Mouse (Mus musculus) heart, embryonic 16.5 days (tissue): ENCODE measurements at regions not wholly inside any gene's neighbourhood (a gene's known extent, or its start where the extent isn't known, plus 50 kb on each side); places are given as distances from the start of the nearest gene placed in this dataset.

Experiments
- ATAC-seq: fragments of 200-750 bp; cut with Nextera tagmentation; replicated peaks from 2 replicates; pipeline ENCODE4 v1.8.0; 2017; ENCODE audit warnings: moderate number of reproducible peaks; ENCODE audit not compliant: insufficient read depth, low FRiP score; ENCODE audit errors: extremely low read depth
- H3K27ac ChIP-seq: fragments of 300-500 bp; sonication (generic); 2 replicates; pipeline ENCODE4 v1.5.1; 2014; ENCODE audit warnings: mild to moderate bottlenecking, low read length, control low read depth, moderate library complexity
- H3K27me3 ChIP-seq: fragments of 300-500 bp; sonication (generic); 2 replicates; pipeline ENCODE4 v1.6.1; 2014; ENCODE audit warnings: low read length, mixed read lengths; ENCODE audit not compliant: control insufficient read depth, insufficient read depth
- H3K36me3 ChIP-seq: fragments of 300-500 bp; sonication (generic); 2 replicates; pipeline ENCODE4 v1.6.1; 2014; ENCODE audit not compliant: control insufficient read depth, insufficient read depth
- H3K4me1 ChIP-seq: fragments of 300-500 bp; sonication (generic); 2 replicates; pipeline ENCODE4 v1.6.1; 2014; ENCODE audit warnings: low read length, mixed read lengths; ENCODE audit not compliant: control insufficient read depth, insufficient read depth
- H3K4me2 ChIP-seq: fragments of 300-500 bp; sonication (generic); 2 replicates; pipeline ENCODE4 v1.6.1; 2014; ENCODE audit warnings: low read depth, mild to moderate bottlenecking, control low read depth, low read length
- H3K4me3 ChIP-seq: fragments of 300-500 bp; sonication (generic); 2 replicates; pipeline ENCODE4 v1.5.1; 2014; ENCODE audit warnings: mild to moderate bottlenecking, control low read depth, low read length
- H3K9ac ChIP-seq: fragments of 300-500 bp; sonication (generic); 2 replicates; pipeline ENCODE4 v1.6.1; 2014; ENCODE audit warnings: low read length, control low read depth
- H3K9me3 ChIP-seq: fragments of 300-500 bp; sonication (generic); replicated peaks from 2 replicates; pipeline ENCODE4 v1.6.1; 2016; ENCODE audit warnings: low read length; ENCODE audit not compliant: control insufficient read depth
- WGBS: fragments of 180-500 bp; shearing (Covaris S2); extraction: QIAGEN DNeasy Blood & Tissue Kit; methylation state at CpG from one replicate; pipeline ENCODE4 v1.1.7; 2014; 5-methylcytosine and 5-hydroxymethylcytosine counted together

- Histone ChIP-seq H3K27ac (no peak overlapping the region), H3K4me3 (no peak overlapping the region), H3K36me3 (no peaks in the 10 kb centered on the region), H3K9ac (0 out of 2 replicates have a peak overlapping the region, but pooled peaks have one; percentile 7), H3K4me1 (peaks cover 6% of the 10 kb centered on the region; the same call in 1 of the 2 replicates), H3K4me2 (no peak overlapping the region), H3K9me3 (no peaks in the 10 kb centered on the region), H3K27me3 (no peaks in the 10 kb centered on the region)
- 30% methylated on average over 6 of the region's 6 CpGs for WGBS
- ATAC-seq = peak; percentile 67; the same call in 1 of the 2 replicates
Measured at GRCm38 (mm10) chr8:103913927-103914640, 187.3 kb upstream of the Cdh5 start.

GRCm38 (mm10) chr8:103919324-103919723, 182.1 kb upstream of the Cdh5 start:
- no peak for ATAC-seq
- no peak overlapping the region for H3K4me2 ChIP-seq
- peaks cover 2% of the 10 kb centered on the region; the same call in 1 of the 2 replicates for H3K4me1 ChIP-seq
- WGBS = 74% methylated on average over 3 of the region's 3 CpGs
- H3K27ac ChIP-seq = no peak overlapping the region
- no peaks in the 10 kb centered on the region for H3K36me3 ChIP-seq
- H3K27me3 ChIP-seq = no peaks in the 10 kb centered on the region
- no peak overlapping the region for H3K9ac ChIP-seq
- no peak overlapping the region for H3K4me3 ChIP-seq
- H3K9me3 ChIP-seq = no peaks in the 10 kb centered on the region

- ATAC-seq = no peak
- Histone ChIP-seq H3K9ac (no peak overlapping the region), H3K4me1 (no peaks in the 10 kb centered on the region), H3K36me3 (no peaks in the 10 kb centered on the region), H3K4me2 (no peak overlapping the region), H3K4me3 (no peak overlapping the region), H3K27ac (no peak overlapping the region), H3K27me3 (no peaks in the 10 kb centered on the region), H3K9me3 (no peaks in the 10 kb centered on the region)
- 79% methylated on average over 4 of the region's 4 CpGs for WGBS
Measured at GRCm38 (mm10) chr8:103921621-103922020, 179.8 kb upstream of the Cdh5 start.

GRCm38 (mm10) chr8:103922746-103923145, 178.7 kb upstream of the Cdh5 start:
- ATAC-seq = no peak
- no peak overlapping the region for H3K4me3 ChIP-seq
- no peaks in the 10 kb centered on the region for H3K36me3 ChIP-seq
- 86% methylated on average over 2 of the region's 2 CpGs for WGBS
- no peak overlapping the region for H3K9ac ChIP-seq
- no peaks in the 10 kb centered on the region for H3K4me1 ChIP-seq
- no peak overlapping the region for H3K27ac ChIP-seq
- no peak overlapping the region for H3K4me2 ChIP-seq
- H3K9me3 ChIP-seq = no peaks in the 10 kb centered on the region
- H3K27me3 ChIP-seq = no peaks in the 10 kb centered on the region

- no peak for ATAC-seq
Measured at GRCm38 (mm10) chr8:103932681-103933080, 168.7 kb upstream of the Cdh5 start.

GRCm38 (mm10) chr8:103936491-103936890, 164.9 kb upstream of the Cdh5 start:
- Histone ChIP-seq H3K4me1 (peaks cover 8% of the 10 kb centered on the region), H3K4me3 (no peak overlapping the region), H3K4me2 (no peak overlapping the region), H3K36me3 (no peaks in the 10 kb centered on the region), H3K9ac (no peak overlapping the region), H3K27me3 (no peaks in the 10 kb centered on the region), H3K9me3 (peaks cover 3% of the 10 kb centered on the region; the same call in 1 of the 2 replicates), H3K27ac (no peak overlapping the region)
- 51% methylated on average over 3 of the region's 3 CpGs for WGBS
- no peak for ATAC-seq

More at GRCm38 (mm10) chr8:103932681-103933080, 168.7 kb upstream of the Cdh5 start:
- Histone ChIP-seq H3K36me3 (no peaks in the 10 kb centered on the region), H3K4me2 (no peak overlapping the region), H3K4me1 (peaks cover 5% of the 10 kb centered on the region; the same call in 1 of the 2 replicates), H3K9ac (no peak overlapping the region), H3K27me3 (no peaks in the 10 kb centered on the region), H3K27ac (no peak overlapping the region), H3K4me3 (no peak overlapping the region), H3K9me3 (no peaks in the 10 kb centered on the region)
- 72% methylated on average over 1 of the region's 1 CpGs for WGBS

GRCm38 (mm10) chr8:103938283-103939230, 162.9 kb upstream of the Cdh5 start:
- no peak overlapping the region for H3K4me3 ChIP-seq
- H3K36me3 ChIP-seq = no peaks in the 10 kb centered on the region
- H3K9me3 ChIP-seq = peaks cover 4% of the 10 kb centered on the region; the same call in 1 of the 2 replicates
- no peak for ATAC-seq
- no peaks in the 10 kb centered on the region for H3K27me3 ChIP-seq
- WGBS = 30% methylated on average over 11 of the region's 11 CpGs
- H3K4me2 ChIP-seq = no peak overlapping the region
- peaks cover 8% of the 10 kb centered on the region for H3K4me1 ChIP-seq
- no peak overlapping the region for H3K27ac ChIP-seq
- no peak overlapping the region for H3K9ac ChIP-seq

GRCm38 (mm10) chr8:103940958-103941532, 160.4 kb upstream of the Cdh5 start:
- 68% methylated on average over 6 of the region's 6 CpGs for WGBS
- Histone ChIP-seq H3K9ac (no peak overlapping the region), H3K4me2 (no peak overlapping the region), H3K27me3 (no peaks in the 10 kb centered on the region), H3K4me1 (peaks cover 3% of the 10 kb centered on the region; the same call in 1 of the 2 replicates), H3K4me3 (no peak overlapping the region), H3K9me3 (peaks cover 4% of the 10 kb centered on the region; the same call in 1 of the 2 replicates), H3K27ac (no peak overlapping the region), H3K36me3 (no peaks in the 10 kb centered on the region)
- no peak for ATAC-seq
